Mouse (Mus musculus) midbrain, embryonic 11.5 days (tissue): ENCODE measurements around the gene Pck2. TPM values are rescaled to one million over a fixed set of nuclear protein-coding genes. Genes with fewer than 3 reads are reported as not detected.

ENCODE experiments used
- ATAC-seq: fragments of 200-750 bp; cut with Nextera tagmentation; 2 replicates; pipeline ENCODE4 v1.8.0; 2017; ENCODE audit warnings: moderate TSS enrichment, moderate library complexity; ENCODE audit not compliant: low FRiP score
- DNase-seq: peaks from one replicate; pipeline ENCODE4 v3.0.0; 2015; ENCODE audit warnings: low spot score; ENCODE audit errors: missing footprints
- H3K27ac ChIP-seq: fragments of 300-500 bp; sonication (generic); 2 replicates; pipeline ENCODE4 v1.5.1; 2014; ENCODE audit warnings: low read depth, low read length
- H3K27me3 ChIP-seq: fragments of 300-500 bp; sonication (generic); 2 replicates; pipeline ENCODE4 v1.6.1; 2014; ENCODE audit warnings: mild to moderate bottlenecking, low read length, moderate library complexity, mixed read lengths; ENCODE audit not compliant: control insufficient read depth, insufficient read depth
- H3K36me3 ChIP-seq: fragments of 300-500 bp; sonication (generic); 2 replicates; pipeline ENCODE4 v1.6.1; 2014; ENCODE audit warnings: mild to moderate bottlenecking, low read length, moderate library complexity, mixed read lengths; ENCODE audit not compliant: control insufficient read depth, insufficient read depth
- H3K4me1 ChIP-seq: fragments of 300-500 bp; sonication (generic); 2 replicates; pipeline ENCODE4 v1.6.1; 2014; ENCODE audit warnings: low read length; ENCODE audit not compliant: control insufficient read depth, insufficient read depth
- H3K4me2 ChIP-seq: fragments of 300-500 bp; sonication (generic); 2 replicates; pipeline ENCODE4 v1.6.1; 2014; ENCODE audit warnings: mild to moderate bottlenecking, moderate library complexity
- H3K4me3 ChIP-seq: fragments of 300-500 bp; sonication (generic); 2 replicates; pipeline ENCODE4 v1.5.1; 2014; ENCODE audit warnings: low read depth, low read length
- H3K9ac ChIP-seq: fragments of 300-500 bp; sonication (generic); 2 replicates; pipeline ENCODE4 v1.6.1; 2014; ENCODE audit warnings: low read length
- H3K9me3 ChIP-seq: fragments of 300-500 bp; sonication (generic); 2 replicates; pipeline ENCODE4 v1.6.1; 2016; ENCODE audit warnings: low read length; ENCODE audit not compliant: control insufficient read depth
- WGBS: fragments of 180-500 bp; shearing (Covaris S2); extraction: QIAGEN DNeasy Blood & Tissue Kit; methylation state at CpG from one replicate; pipeline ENCODE4 v1.1.7; 2014; 5-methylcytosine and 5-hydroxymethylcytosine counted together
- polyA plus RNA-seq: library from polyadenylated mRNA; unstranded; fragments of >200 nt; fragmentation: Nextera tagmentation; extraction: Ambion mirVana; gene quantifications from 2 replicates; pipeline ENCODE4 v1.2.1, GENCODE M21; 2014

Gene Pck2
- polyA plus RNA-seq, 1 experiment from 2014 or later: 10.7 TPM

GRCm38 (mm10) chr14:55561860-55562259 lies 21.8 kb downstream of the Pck2 start:
- Histone ChIP-seq H3K4me2 (no peak overlapping the region), H3K9ac (no peak overlapping the region), H3K27ac (no peak overlapping the region), H3K4me1 (peaks cover 9% of the 10 kb centered on the region), H3K36me3 (peaks cover 4% of the 10 kb centered on the region; the same call in 1 of the 2 replicates), H3K27me3 (no peaks in the 10 kb centered on the region), H3K9me3 (no peaks in the 10 kb centered on the region), H3K4me3 (no peak overlapping the region)
- DNase-seq: no peak
- WGBS: 89% methylated on average over 10 of the region's 10 CpGs
- ATAC-seq: no peak

- Histone ChIP-seq H3K36me3 (peaks cover 4% of the 10 kb centered on the region; the same call in 1 of the 2 replicates), H3K4me3 (no peak overlapping the region), H3K4me2 (no peak overlapping the region), H3K27me3 (no peaks in the 10 kb centered on the region), H3K9ac (no peak overlapping the region), H3K27ac (no peak overlapping the region), H3K4me1 (peaks cover 9% of the 10 kb centered on the region), H3K9me3 (no peaks in the 10 kb centered on the region)
- 87% methylated on average over 11 of the region's 11 CpGs for WGBS
- ATAC-seq (no peak), DNase-seq (no peak)
These were observed 23.2 kb downstream of the Pck2 start for GRCm38 (mm10) chr14:55563249-55563648.

- no peak for DNase-seq
- Histone ChIP-seq H3K4me1 (peaks cover 6% of the 10 kb centered on the region), H3K9me3 (no peaks in the 10 kb centered on the region), H3K36me3 (peaks cover 7% of the 10 kb centered on the region; the same call in 1 of the 2 replicates), H3K4me2 (no peak overlapping the region), H3K27ac (no peak overlapping the region), H3K4me3 (no peak overlapping the region), H3K27me3 (no peaks in the 10 kb centered on the region), H3K9ac (no peak overlapping the region)
- ATAC-seq: no peak
- 88% methylated on average over 3 of the region's 3 CpGs for WGBS
These were observed 25.7 kb downstream of the Pck2 start for GRCm38 (mm10) chr14:55565748-55566147.

GRCm38 (mm10) chr14:55567496-55567895 lies 27.4 kb downstream of the Pck2 start:
- Histone ChIP-seq H3K27ac (no peak overlapping the region), H3K36me3 (peaks cover 7% of the 10 kb centered on the region; the same call in 1 of the 2 replicates), H3K4me1 (no peaks in the 10 kb centered on the region), H3K4me3 (no peak overlapping the region), H3K4me2 (no peak overlapping the region), H3K9me3 (no peaks in the 10 kb centered on the region), H3K27me3 (no peaks in the 10 kb centered on the region), H3K9ac (no peak overlapping the region)
- ATAC-seq (no peak), DNase-seq (no peak)
- WGBS: 90% methylated on average over 3 of the region's 3 CpGs

- Histone ChIP-seq H3K36me3 (peaks cover 4% of the 10 kb centered on the region; the same call in 1 of the 2 replicates), H3K9me3 (no peaks in the 10 kb centered on the region), H3K4me1 (no peaks in the 10 kb centered on the region), H3K27ac (no peak overlapping the region), H3K4me3 (no peak overlapping the region), H3K9ac (no peak overlapping the region), H3K27me3 (no peaks in the 10 kb centered on the region), H3K4me2 (no peak overlapping the region)
- ATAC-seq: no peak
- 90% methylated on average over 2 of the region's 2 CpGs for WGBS
- no peak for DNase-seq
These were observed 30.5 kb downstream of the Pck2 start for GRCm38 (mm10) chr14:55570588-55570987.

GRCm38 (mm10) chr14:55571760-55572159 lies 31.7 kb downstream of the Pck2 start:
- peaks cover 3% of the 10 kb centered on the region; the same call in 1 of the 2 replicates for H3K36me3 ChIP-seq
- no peak overlapping the region for H3K4me3 ChIP-seq
- H3K9ac ChIP-seq: no peak overlapping the region
- H3K27me3 ChIP-seq: no peaks in the 10 kb centered on the region
- H3K9me3 ChIP-seq: no peaks in the 10 kb centered on the region
- ATAC-seq: no peak
- no peak for DNase-seq
- H3K4me1 ChIP-seq: no peaks in the 10 kb centered on the region
- no peak overlapping the region for H3K4me2 ChIP-seq
- H3K27ac ChIP-seq: no peak overlapping the region

- Histone ChIP-seq H3K4me2 (no peak within 1 kb of the TSS), H3K4me3 (no peak within 1 kb of the TSS), H3K27me3 (no peaks in the 10 kb centered on the region), H3K36me3 (no peaks in the 10 kb centered on the region), H3K9me3 (no peaks in the 10 kb centered on the region), H3K9ac (no peak within 1 kb of the TSS), H3K27ac (no peak within 1 kb of the TSS), H3K4me1 (peaks cover 11% of the 10 kb centered on the region)
- DNase-seq: no peak
- no peak for ATAC-seq
- 84% methylated on average over 7 of the region's 8 CpGs for WGBS
These were observed 35.2 kb downstream of the Pck2 start, which contains the start of gene Fitm1 for GRCm38 (mm10) chr14:55575302-55575701. TSS of gene Fitm1 (plus strand) at chr14:55575617.

- WGBS: 82% methylated on average over 13 of the region's 13 CpGs
- Histone ChIP-seq H3K27ac (no peak overlapping the region), H3K4me1 (peaks cover 11% of the 10 kb centered on the region), H3K36me3 (peaks cover 1% of the 10 kb centered on the region; the same call in 1 of the 2 replicates), H3K4me3 (no peak overlapping the region), H3K9me3 (no peaks in the 10 kb centered on the region), H3K9ac (no peak overlapping the region), H3K4me2 (no peak overlapping the region), H3K27me3 (no peaks in the 10 kb centered on the region)
- ATAC-seq (no peak), DNase-seq (no peak)
These were observed 35.6 kb downstream of the Pck2 start for GRCm38 (mm10) chr14:55575711-55576110.

GRCm38 (mm10) chr14:55576376-55576775 lies 36.3 kb downstream of the Pck2 start:
- Histone ChIP-seq H3K9me3 (no peaks in the 10 kb centered on the region), H3K4me3 (no peak overlapping the region), H3K27ac (no peak overlapping the region), H3K4me2 (no peak overlapping the region), H3K36me3 (peaks cover 5% of the 10 kb centered on the region; the same call in 1 of the 2 replicates), H3K4me1 (peaks cover 11% of the 10 kb centered on the region), H3K27me3 (no peaks in the 10 kb centered on the region), H3K9ac (no peak overlapping the region)
- DNase-seq: no peak
- 83% methylated on average over 16 of the region's 16 CpGs for WGBS
- no peak for ATAC-seq
